Comparison of ENCODE assay signal across 12 mouse cellular contexts in genomic region chr5:67844070-67844469, GRCm38 (mm10). TPM values are rescaled to one million over a fixed set of nuclear protein-coding genes. Genes with fewer than 3 reads are reported as not detected.
DNase-seq lines count a peak whose midpoint lies in the region; ATAC-seq and TF ChIP-seq lines count a peak whose summit lies in the region.
"Had no signal": no experiment of that assay in that cellular context is flagged by ENCODE, and none has a peak within 500 bp of the region (broad histone marks: within the 10 kb centered on the region; RNA-seq: fewer than 3 reads in every experiment).

No protein-coding gene starts in this region.

- WGBS in heart, embryonic 10.5 days: 67% methylated on average over 4 of the region's 4 CpGs
- WGBS in heart, embryonic 12.5 days: 57% methylated on average over 4 of the region's 4 CpGs
- 72% methylated on average over 4 of the region's 4 CpGs for WGBS in liver, embryonic 13.5 days (ENCODE audit: insufficient replicate concordance)
- WGBS in neural tube, embryonic 15.5 days: 79% methylated on average over 4 of the region's 4 CpGs
- 88% methylated on average over 4 of the region's 4 CpGs for WGBS in thymus, adult 2 months

- no peaks in the 10 kb centered on the region for H3K27me3 ChIP-seq in heart, embryonic 10.5 days (ENCODE audit: insufficient read depth, poor library complexity, severe bottlenecking)
- no peaks in the 10 kb centered on the region for H3K27me3 ChIP-seq in heart, embryonic 12.5 days (replicated peaks)
- no peaks in the 10 kb centered on the region for H3K27me3 ChIP-seq in megakaryocyte, embryonic 14.5 days (replicated peaks)
- no peaks in the 10 kb centered on the region for H3K27me3 ChIP-seq in liver, embryonic 13.5 days
- no peaks in the 10 kb centered on the region for H3K27me3 ChIP-seq in neural tube, embryonic 15.5 days (replicated peaks)
- H3K27me3 ChIP-seq in thymus, adult 2 months (ENCODE audit: control insufficient read depth, insufficient read depth, low read length): no peaks in the 10 kb centered on the region
- H3K27me3 ChIP-seq: CH12.LX; heart, embryonic 15.5 days had no signal

- peaks cover 27% of the 10 kb centered on the region for H3K4me1 ChIP-seq in heart, embryonic 10.5 days
- peaks cover 29% of the 10 kb centered on the region for H3K4me1 ChIP-seq in heart, embryonic 12.5 days (replicated peaks)
- H3K4me1 ChIP-seq in megakaryocyte, embryonic 14.5 days: peaks cover 79% of the 10 kb centered on the region
- H3K4me1 ChIP-seq in liver, embryonic 13.5 days (replicated peaks): peaks cover 73% of the 10 kb centered on the region
- H3K4me1 ChIP-seq in neural tube, embryonic 15.5 days: peaks cover 60% of the 10 kb centered on the region
- peaks cover 6% of the 10 kb centered on the region for H3K4me1 ChIP-seq in thymus, adult 2 months (replicated peaks; ENCODE audit: control insufficient read depth, insufficient read depth, low read length)

- no peak overlapping the region for H3K4me2 ChIP-seq in heart, embryonic 12.5 days
- H3K4me2 ChIP-seq in liver, embryonic 13.5 days: peak overlapping the region; percentile 96
- peak overlapping the region; percentile 73 for H3K4me2 ChIP-seq in neural tube, embryonic 15.5 days
- H3K4me2 ChIP-seq: limb, embryonic 15.5 days had no signal

- peak overlapping the region; percentile 65 for H3K27ac ChIP-seq in heart, embryonic 10.5 days
- no peak overlapping the region for H3K27ac ChIP-seq in heart, embryonic 12.5 days (ENCODE audit: poor library complexity, severe bottlenecking)
- peak overlapping the region; percentile 88; the same call in 1 of the 2 replicates for H3K27ac ChIP-seq in liver, embryonic 13.5 days
- no peak overlapping the region for H3K27ac ChIP-seq in neural tube, embryonic 15.5 days (replicated peaks)
- no peak overlapping the region for H3K27ac ChIP-seq in thymus, adult 2 months (ENCODE audit: control insufficient read depth, insufficient read depth, low read length)
- H3K27ac ChIP-seq: heart, embryonic 15.5 days; limb, embryonic 15.5 days had no signal

- no peak for TF ChIP-seq POLR2A in thymus, adult 2 months (IDR thresholded peaks at IDR 0.05; ENCODE audit: control insufficient read depth, extremely low read depth, insufficient read depth, low read length, poor library complexity)

- DNase-seq in heart, embryonic 10.5 days (ENCODE audit: low spot score): no peak
- DNase-seq in liver, embryonic 13.5 days: no peak
- DNase-seq in thymus, adult 2 months: no peak
- no peak for DNase-seq in gastrocnemius, postnatal 10 days
- DNase-seq: thymus, postnatal 14 days had no signal

- H3K4me3 ChIP-seq in heart, embryonic 10.5 days: no peak overlapping the region
- H3K4me3 ChIP-seq in heart, embryonic 12.5 days: no peak overlapping the region
- peak overlapping the region; percentile 100 for H3K4me3 ChIP-seq in megakaryocyte, embryonic 14.5 days (replicated peaks)
- H3K4me3 ChIP-seq in liver, embryonic 13.5 days (replicated peaks): no peak overlapping the region
- H3K4me3 ChIP-seq in neural tube, embryonic 15.5 days (replicated peaks): peak overlapping the region; percentile 86; the same call in 1 of the 2 replicates
- no peak overlapping the region for H3K4me3 ChIP-seq in thymus, adult 2 months (ENCODE audit: control insufficient read depth, insufficient read depth, low read length)
- H3K4me3 ChIP-seq: heart, embryonic 15.5 days; limb, embryonic 15.5 days had no signal

- TF ChIP-seq CTCF in thymus, adult 2 months (IDR thresholded peaks at IDR 0.05; ENCODE audit: borderline replicate concordance, control insufficient read depth, extremely low read depth, insufficient read depth, low read length, poor library complexity): no peak

- no peaks in the 10 kb centered on the region for H3K36me3 ChIP-seq in heart, embryonic 10.5 days
- no peaks in the 10 kb centered on the region for H3K36me3 ChIP-seq in heart, embryonic 12.5 days
- H3K36me3 ChIP-seq in megakaryocyte, embryonic 14.5 days (replicated peaks; ENCODE audit: low read length): peaks cover 49% of the 10 kb centered on the region
- no peaks in the 10 kb centered on the region for H3K36me3 ChIP-seq in liver, embryonic 13.5 days
- H3K36me3 ChIP-seq in neural tube, embryonic 15.5 days: no peaks in the 10 kb centered on the region
- no peaks in the 10 kb centered on the region for H3K36me3 ChIP-seq in thymus, adult 2 months (ENCODE audit: control insufficient read depth, insufficient read depth, low read length)
- H3K36me3 ChIP-seq: heart, embryonic 15.5 days; limb, embryonic 15.5 days had no signal

- no peaks in the 10 kb centered on the region for H3K9me3 ChIP-seq in heart, embryonic 10.5 days
- H3K9me3 ChIP-seq in heart, embryonic 12.5 days (replicated peaks): no peaks in the 10 kb centered on the region
- H3K9me3 ChIP-seq in megakaryocyte, embryonic 14.5 days: no peaks in the 10 kb centered on the region
- no peaks in the 10 kb centered on the region for H3K9me3 ChIP-seq in liver, embryonic 13.5 days (replicated peaks)
- no peaks in the 10 kb centered on the region for H3K9me3 ChIP-seq in neural tube, embryonic 15.5 days (replicated peaks)
- H3K9me3 ChIP-seq: heart, embryonic 15.5 days; limb, embryonic 15.5 days had no signal

- ATAC-seq in heart, embryonic 12.5 days (ENCODE audit: insufficient number of reproducible peaks, low FRiP score): no peak
- ATAC-seq in megakaryocyte, adult 5-6 weeks (ENCODE audit: poor library complexity, severe bottlenecking): no peak
- ATAC-seq in liver, embryonic 13.5 days (ENCODE audit: low read depth): no peak
- ATAC-seq in neural tube, embryonic 15.5 days (ENCODE audit: low FRiP score): no peak

- H3K9ac ChIP-seq in heart, embryonic 12.5 days: no peak overlapping the region
- no peak overlapping the region; the same call in 1 of the 2 replicates for H3K9ac ChIP-seq in liver, embryonic 13.5 days
- H3K9ac ChIP-seq in neural tube, embryonic 15.5 days (replicated peaks): no peak overlapping the region
- H3K9ac ChIP-seq: heart, embryonic 15.5 days; limb, embryonic 15.5 days had no signal

RNA-seq across cellular contexts. Expression of gene Atp8a1, which starts 3.2 kb away (rescaled TPM):
- polyA plus RNA-seq in heart, embryonic 10.5 days (2016; fragmentation: Nextera tagmentation; extraction: Ambion mirVana): 16.2 and 19.9 TPM in 2 replicates
- polyA plus RNA-seq in heart, embryonic 12.5 days (2016; fragmentation: Nextera tagmentation; extraction: Ambion mirVana): 16.8 and 20.0 TPM in 2 replicates
- polyA plus RNA-seq in megakaryocyte, embryonic 14.5 days (2012; ENCODE audit: insufficient read depth, low replicate concordance): 39.1 and 107 TPM in 2 replicates
- 51.1 and 58.8 TPM in 2 replicates for total RNA-seq in megakaryocyte, adult 5-6 weeks (2015)
- total RNA-seq in megakaryocyte, adult 5-6 weeks (2017): 34.1 and 35.9 TPM in 2 replicates
- polyA plus RNA-seq in liver, embryonic 13.5 days (2015; fragmentation: Nextera tagmentation; extraction: Ambion mirVana): 45.2 and 47.2 TPM in 2 replicates
- polyA plus RNA-seq in neural tube, embryonic 15.5 days (2015; fragmentation: Nextera tagmentation; extraction: Ambion mirVana): 50.7 and 56.5 TPM in 2 replicates
- 27.8 and 63.5 TPM in 2 replicates for polyA plus RNA-seq in thymus, adult 2 months (2012; rRNA removed)
- 10 to 100 TPM in 1 of 2 experiments, 1 to 10 TPM in 1; 9.7 to 11.3 TPM for total RNA-seq in gastrocnemius, postnatal 10 days (2021)

Comparison
In these comparisons a context has a peak if more than half of its experiments do, and no peak if none do; other contexts are left out.
1. H3K27ac ChIP-seq: peak in heart, embryonic 10.5 days (single experiment) and liver, embryonic 13.5 days (single experiment); none in heart, embryonic 12.5 days (single experiment), neural tube, embryonic 15.5 days (single experiment) and thymus, adult 2 months (single experiment).
2. H3K4me3 ChIP-seq: peak in megakaryocyte, embryonic 14.5 days (single experiment) and neural tube, embryonic 15.5 days (single experiment); none in heart, embryonic 10.5 days (single experiment), heart, embryonic 12.5 days (single experiment), liver, embryonic 13.5 days (single experiment) and thymus, adult 2 months (single experiment).